Mouse (Mus musculus): ENCODE data around the gene Yap1.
A peak's percentile ranks its signal among the peaks of the same experiment; 100 is the strongest.

Yap1 gene

GRCm38 (mm10) chr9:8004370-8004991, at the start of gene Yap1:
Gene Yap1 (minus strand): TSS chr9:8004596.
- DNase-seq (ENCODE audit: low spot score), result peak; percentile 62

- no peak for DNase-seq (ENCODE audit: low spot score)
These were observed 38.6 kb upstream of the Yap1 start for GRCm38 (mm10) chr9:8043044-8043387.

- DNase-seq (ENCODE audit: low spot score), result peak; percentile 95
These were observed 38.1 kb upstream of the Yap1 start, which contains the start of gene Cfap300 for GRCm38 (mm10) chr9:8042338-8043043. Gene Cfap300 (minus strand): TSS chr9:8042823.

- no peak for DNase-seq (ENCODE audit: low spot score)
These were observed 31.1 kb upstream of the Yap1 start for GRCm38 (mm10) chr9:8035546-8035945.

- DNase-seq (ENCODE audit: low spot score), result no peak
These were observed 30.7 kb upstream of the Yap1 start for GRCm38 (mm10) chr9:8035091-8035490.

- no peak for DNase-seq (ENCODE audit: low spot score)
These were observed 29.7 kb upstream of the Yap1 start for GRCm38 (mm10) chr9:8034143-8034542.

GRCm38 (mm10) chr9:8032847-8033246, 28.5 kb upstream of the Yap1 start:
- DNase-seq (ENCODE audit: low spot score), result no peak

GRCm38 (mm10) chr9:8018609-8019008, 14.2 kb upstream of the Yap1 start:
- DNase-seq (ENCODE audit: low spot score), result no peak

- DNase-seq (ENCODE audit: low spot score), result no peak
These were observed 13.0 kb upstream of the Yap1 start for GRCm38 (mm10) chr9:8017253-8017913.

- peak; percentile 20 for DNase-seq (ENCODE audit: low spot score)
These were observed 810 bp downstream of the Yap1 start for GRCm38 (mm10) chr9:8003301-8004271.

- no peak for DNase-seq (ENCODE audit: low spot score)
These were observed 1.6 kb downstream of the Yap1 start for GRCm38 (mm10) chr9:8002806-8003205.

- no peak for DNase-seq (ENCODE audit: low spot score)
These were observed 3.0 kb downstream of the Yap1 start for GRCm38 (mm10) chr9:8001352-8001751.

GRCm38 (mm10) chr9:7994275-7994674, 10.1 kb downstream of the Yap1 start:
- no peak for DNase-seq (ENCODE audit: low spot score)

- no peak for DNase-seq (ENCODE audit: low spot score)
These were observed 11.7 kb downstream of the Yap1 start for GRCm38 (mm10) chr9:7992651-7993050.

- DNase-seq (ENCODE audit: low spot score), result no peak
These were observed 13.5 kb downstream of the Yap1 start for GRCm38 (mm10) chr9:7990897-7991296.

GRCm38 (mm10) chr9:7987119-7987518, 17.3 kb downstream of the Yap1 start:
- DNase-seq (ENCODE audit: low spot score), result no peak

- no peak for DNase-seq (ENCODE audit: low spot score)
These were observed 20.1 kb downstream of the Yap1 start for GRCm38 (mm10) chr9:7984287-7984686.

GRCm38 (mm10) chr9:7983665-7984064, 20.7 kb downstream of the Yap1 start:
- no peak for DNase-seq (ENCODE audit: low spot score)

- DNase-seq (ENCODE audit: low spot score), result no peak
These were observed 24.2 kb downstream of the Yap1 start for GRCm38 (mm10) chr9:7980162-7980561.

GRCm38 (mm10) chr9:7979153-7979916, 25.1 kb downstream of the Yap1 start:
- no peak for DNase-seq (ENCODE audit: low spot score)

GRCm38 (mm10) chr9:7978502-7978901, 25.9 kb downstream of the Yap1 start:
- no peak for DNase-seq (ENCODE audit: low spot score)

All from layer of hippocampus, adult 11-12 months (tissue).